Mouse (Mus musculus): Measurements from ENCODE around the gene Ttc23. TPM values are rescaled to one million over a fixed set of nuclear protein-coding genes. Genes with fewer than 3 reads are reported as not detected.

The Ttc23 gene
- polyA plus RNA-seq, 1 experiment from 2014 or later = 18.6 TPM

DNA sequence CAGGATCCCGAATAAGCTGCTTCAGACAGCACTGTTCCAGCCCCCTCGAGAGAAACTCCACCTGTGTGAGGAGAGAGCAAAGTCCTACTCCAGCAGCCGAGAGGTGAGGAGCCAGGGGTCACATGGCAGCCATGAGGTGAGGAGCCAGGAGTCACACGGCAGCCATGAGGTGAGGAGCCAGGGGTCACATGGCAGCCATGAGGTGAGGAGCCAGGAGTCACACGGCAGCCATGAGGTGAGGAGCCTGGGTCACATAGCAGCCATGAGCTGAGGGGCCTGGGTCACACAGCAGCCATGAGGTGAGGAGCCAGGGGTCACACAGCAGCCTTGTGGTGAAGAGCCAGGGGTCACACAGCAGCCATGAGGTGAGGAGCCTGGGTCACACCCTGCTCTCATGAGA is 15.2 kb downstream of the Ttc23 start:
- H3K27me3 ChIP-seq = no peaks in the 10 kb centered on the region
- CTCF ChIA-PET = interaction anchor here (1.2 to 1.5 kb wide), 3 partner anchors 10 to 102 kb away, joined by 3 to 4 read pairs (median 3); no protein-coding TSS in a partner anchor
- TF ChIP-seq CTCF (IDR thresholded peaks at IDR 0.05) = no peak
- no peak for DNase-seq (ENCODE audit: low read depth, low spot score)
- in situ Hi-C loops (cut with MboI; ENCODE audit: low pct_unique_long_range_greater_than_20kb) = loop anchor here (25.0 kb wide), 1 partner anchor 650 kb away; no protein-coding TSS in a partner anchor
- no peak for ATAC-seq
- POLR2A ChIA-PET = no interaction called here

DNA sequence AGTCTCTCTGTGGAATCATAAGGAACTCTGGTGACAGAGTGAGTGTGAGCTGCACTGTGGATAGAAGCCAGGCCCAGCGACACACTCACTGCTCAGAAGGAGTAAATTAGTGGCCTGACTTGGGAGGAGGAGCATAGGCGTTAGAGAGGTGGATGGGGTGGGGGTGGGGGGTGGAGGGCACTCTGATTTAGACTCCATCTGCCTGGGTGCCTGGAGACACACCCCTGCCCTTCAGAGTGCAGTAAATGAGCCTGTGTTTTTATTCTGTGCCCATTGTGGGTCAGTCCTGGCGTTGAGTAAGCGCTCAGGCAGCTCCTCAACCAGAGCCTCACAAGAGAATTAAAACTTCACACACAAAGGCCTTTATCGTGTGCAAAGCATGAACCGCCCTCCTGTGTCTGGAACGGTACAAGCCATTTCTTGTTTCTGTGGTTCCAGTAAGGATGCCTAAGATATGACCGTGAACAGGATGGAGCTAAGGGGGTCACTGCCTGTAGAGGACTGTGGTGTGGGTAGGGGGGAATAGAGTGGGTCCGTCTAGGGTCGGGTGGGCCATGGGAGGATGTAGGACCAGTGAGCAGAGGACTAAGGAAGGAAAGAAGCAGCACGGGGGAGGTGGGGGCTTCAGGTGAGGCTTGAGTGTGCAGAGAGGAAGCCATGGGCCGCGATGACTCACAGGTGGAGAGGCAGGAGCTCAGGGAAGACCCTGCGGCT is 16.9 kb downstream of the Ttc23 start:
- CTCF ChIA-PET = interaction anchor here (1.4 kb wide), 1 partner anchor 9 kb away, joined by 5 read pairs; no protein-coding TSS in a partner anchor
- DNase-seq (ENCODE audit: low read depth, low spot score) (no peak), ATAC-seq (no peak)
- TF ChIP-seq CTCF (IDR thresholded peaks at IDR 0.05) = no peak
- in situ Hi-C loops (cut with MboI; ENCODE audit: low pct_unique_long_range_greater_than_20kb) = loop anchor here (25.0 kb wide), 1 partner anchor 648 kb away; no protein-coding TSS in a partner anchor
- POLR2A ChIA-PET = interaction anchor here (0.5 to 1.4 kb wide), 2 partner anchors 39 to 1545 kb away, joined by 3 read pairs; no protein-coding TSS in a partner anchor
- no peaks in the 10 kb centered on the region for H3K27me3 ChIP-seq

DNA sequence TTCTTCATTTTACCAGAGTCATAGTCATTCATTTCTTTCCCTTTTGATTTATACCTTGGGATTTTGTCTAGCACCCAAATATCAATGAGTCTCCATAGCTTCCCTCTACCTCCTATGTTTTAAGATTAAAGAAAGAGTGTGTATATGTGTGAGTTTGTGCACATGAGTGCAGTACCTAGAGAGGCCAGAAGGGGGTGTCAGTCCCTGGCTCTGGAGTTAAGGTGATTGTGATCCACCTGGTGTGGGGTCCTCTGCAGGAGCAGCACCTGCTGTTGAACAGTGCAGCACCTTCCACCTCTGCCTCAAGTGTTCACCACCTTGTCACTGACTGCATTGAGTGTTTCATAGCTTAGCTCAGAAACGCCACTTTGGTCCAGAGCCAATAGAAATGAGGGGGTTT is 23.8 kb downstream of the Ttc23 start:
- no peak for TF ChIP-seq CTCF (IDR thresholded peaks at IDR 0.05)
- ATAC-seq (no peak), DNase-seq (ENCODE audit: low read depth, low spot score) (no peak)
- H3K27me3 ChIP-seq = no peaks in the 10 kb centered on the region
- in situ Hi-C loops (cut with MboI; ENCODE audit: low pct_unique_long_range_greater_than_20kb) = loop anchor here (25.0 kb wide), 1 partner anchor 641 kb away; no protein-coding TSS in a partner anchor
- POLR2A ChIA-PET = no interaction called here
- CTCF ChIA-PET = interaction anchor here (1.2 kb wide), 1 partner anchor 17 kb away, joined by 3 read pairs; no protein-coding TSS in a partner anchor

DNA sequence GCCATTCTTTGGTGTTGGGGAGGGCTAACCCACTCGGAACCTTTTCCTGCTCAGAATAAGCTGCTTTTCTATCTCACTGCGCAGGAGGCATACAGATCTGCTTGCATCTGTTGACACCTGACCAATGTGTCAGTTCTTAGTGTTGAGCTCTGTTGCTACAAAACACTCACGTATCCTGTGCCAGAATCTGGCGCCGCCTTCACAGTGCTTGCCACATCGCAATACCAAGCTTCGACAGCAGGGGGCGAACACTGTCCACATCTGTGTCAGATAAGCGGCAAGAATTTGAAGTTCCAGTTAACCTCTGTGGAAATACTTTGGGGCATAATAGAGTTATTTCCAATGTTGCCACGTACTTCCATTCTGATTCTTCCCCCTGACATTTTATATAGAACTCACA is 25.4 kb downstream of the Ttc23 start:
- TF ChIP-seq CTCF (IDR thresholded peaks at IDR 0.05) = peak; percentile 97
- in situ Hi-C loops (cut with MboI; ENCODE audit: low pct_unique_long_range_greater_than_20kb) = loop anchor here (25.0 kb wide), 1 partner anchor 640 kb away; no protein-coding TSS in a partner anchor
- peak; percentile 76 for DNase-seq (ENCODE audit: low read depth, low spot score)
- CTCF ChIA-PET = interaction anchor here (0.6 to 2.8 kb wide), 19 partner anchors 9 to 630 kb away, joined by 3 to 43 read pairs (median 3); partner anchors contain the start of gene Synm
- POLR2A ChIA-PET = interaction anchor here (1.6 kb wide), 1 partner anchor 87 kb away, joined by 6 read pairs; the partner anchor contains the start of gene Synm
- ATAC-seq = peak; percentile 84
- H3K27me3 ChIP-seq = no peaks in the 10 kb centered on the region

DNA sequence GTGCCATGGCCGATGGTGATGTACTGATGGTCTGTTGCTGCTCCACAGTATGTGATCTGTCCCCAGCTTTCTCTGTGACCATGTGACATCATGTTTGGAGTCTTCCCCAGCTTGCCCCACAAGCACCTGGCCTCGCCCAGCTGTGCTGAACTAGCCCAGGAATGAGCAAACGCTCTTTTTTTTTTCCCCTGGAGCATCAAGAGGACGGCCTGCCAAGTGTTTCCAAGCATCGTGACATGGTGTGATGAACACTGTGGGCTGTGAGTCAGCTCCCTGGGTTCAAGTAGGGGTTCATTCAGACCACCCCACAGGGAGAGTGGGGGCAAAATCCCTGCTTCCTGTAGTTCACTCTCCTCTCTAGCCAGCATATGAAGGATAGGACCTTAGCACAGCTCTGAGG is 26.4 kb downstream of the Ttc23 start:
- ATAC-seq (peak; percentile 82), DNase-seq (ENCODE audit: low read depth, low spot score) (peak; percentile 90)
- no peaks in the 10 kb centered on the region for H3K27me3 ChIP-seq
- in situ Hi-C loops (cut with MboI; ENCODE audit: low pct_unique_long_range_greater_than_20kb) = loop anchor here (25.0 kb wide), 1 partner anchor 639 kb away; no protein-coding TSS in a partner anchor
- no peak for TF ChIP-seq CTCF (IDR thresholded peaks at IDR 0.05)
- CTCF ChIA-PET = interaction anchor here (1.1 to 2.8 kb wide), 4 partner anchors 46 to 90 kb away, joined by 4 to 43 read pairs (median 8); partner anchors contain the start of gene Synm
- POLR2A ChIA-PET = interaction anchor here (1.6 kb wide), 1 partner anchor 86 kb away, joined by 6 read pairs; the partner anchor contains the start of gene Synm

DNA sequence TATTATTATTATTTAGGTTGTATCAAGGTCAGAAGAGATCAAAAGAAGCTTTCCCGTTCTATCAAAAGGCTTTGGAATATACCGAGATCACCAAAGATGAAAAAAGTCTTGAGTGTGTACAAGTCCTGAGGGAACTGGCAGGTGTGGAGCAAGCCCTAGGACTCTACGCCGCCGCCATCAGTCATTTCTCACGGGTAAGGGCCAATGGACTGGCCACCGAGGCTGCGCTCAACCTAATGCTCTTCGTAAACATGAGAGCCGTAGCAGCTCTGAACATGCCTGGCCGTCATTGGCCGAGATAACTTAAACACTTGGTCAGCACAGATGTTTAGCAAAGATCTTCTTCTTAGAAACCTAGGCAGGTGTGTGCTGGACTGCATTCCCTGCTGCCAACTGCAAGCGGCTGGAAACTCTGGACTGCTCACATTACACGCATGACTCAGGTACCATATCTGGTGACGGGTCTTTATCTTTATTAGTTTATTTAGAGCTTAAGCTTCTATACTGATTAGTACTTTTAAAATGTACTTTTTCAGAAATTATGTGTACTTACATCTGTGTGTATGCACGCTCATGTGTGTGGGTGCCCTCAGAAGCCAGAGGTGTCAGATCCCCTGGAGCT is 31.8 kb downstream of the Ttc23 start:
- no peaks in the 10 kb centered on the region for H3K27me3 ChIP-seq
- in situ Hi-C loops (cut with MboI; ENCODE audit: low pct_unique_long_range_greater_than_20kb) = loop anchor here (5.0 kb wide), 1 partner anchor 88 kb away; no protein-coding TSS in a partner anchor
- ATAC-seq (no peak), DNase-seq (ENCODE audit: low read depth, low spot score) (no peak)
- POLR2A ChIA-PET = no interaction called here
- CTCF ChIA-PET = interaction anchor here (1.1 to 1.6 kb wide), 2 partner anchors 8 to 80 kb away, joined by 3 to 6 read pairs; partner anchors contain the start of gene Synm
- TF ChIP-seq CTCF (IDR thresholded peaks at IDR 0.05) = no peak

DNA sequence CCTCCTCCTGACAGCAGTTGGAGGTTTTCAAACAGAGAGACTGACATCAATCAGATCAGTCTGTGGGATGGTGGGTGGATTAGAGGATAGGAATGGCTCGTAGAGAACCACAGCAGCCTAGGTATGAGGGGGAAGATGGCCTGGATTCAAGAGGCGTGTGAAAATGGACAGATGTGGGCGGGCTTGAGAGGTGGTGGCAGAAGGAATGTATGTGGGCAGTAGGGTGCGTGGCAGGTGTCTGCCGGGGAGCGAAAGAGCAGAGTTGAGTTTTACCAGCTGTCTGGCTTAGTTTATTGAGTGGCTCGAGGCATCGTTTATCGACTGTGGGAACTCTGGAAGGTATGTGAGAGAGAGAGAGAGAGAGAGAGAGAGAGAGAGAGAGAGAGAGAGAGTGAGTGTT is 33.9 kb downstream of the Ttc23 start:
- in situ Hi-C loops (cut with MboI; ENCODE audit: low pct_unique_long_range_greater_than_20kb) = no loop called here
- CTCF ChIA-PET = no interaction called here
- DNase-seq (ENCODE audit: low read depth, low spot score) (no peak), ATAC-seq (no peak)
- POLR2A ChIA-PET = interaction anchor here (0.8 kb wide), 1 partner anchor 11 kb away, joined by 3 read pairs; no protein-coding TSS in a partner anchor
- H3K27me3 ChIP-seq = no peaks in the 10 kb centered on the region
- no peak for TF ChIP-seq CTCF (IDR thresholded peaks at IDR 0.05)

DNA sequence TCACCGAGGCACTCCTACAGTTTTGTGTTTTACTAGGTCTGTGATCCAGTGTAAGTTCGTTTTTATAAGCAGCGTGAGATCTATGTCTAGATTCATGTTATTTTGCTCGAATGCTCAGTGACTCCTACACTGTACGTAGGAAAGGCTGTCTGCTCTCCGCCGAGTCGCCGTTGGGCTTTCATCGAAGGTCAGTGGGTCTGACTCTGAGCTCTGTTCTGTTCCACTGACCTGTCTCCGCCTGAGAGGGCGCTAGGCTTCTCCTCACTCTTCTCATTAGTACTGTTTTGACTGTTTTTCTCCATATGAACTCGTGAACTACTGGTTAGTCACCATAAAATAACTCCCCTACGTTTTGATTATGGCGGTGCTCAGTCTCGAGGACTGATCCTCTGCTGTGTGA is 35.8 kb downstream of the Ttc23 start:
- in situ Hi-C loops (cut with MboI; ENCODE audit: low pct_unique_long_range_greater_than_20kb) = no loop called here
- no peak for DNase-seq (ENCODE audit: low read depth, low spot score)
- ATAC-seq = no peak
- no peak for TF ChIP-seq CTCF (IDR thresholded peaks at IDR 0.05)
- no peaks in the 10 kb centered on the region for H3K27me3 ChIP-seq
- POLR2A ChIA-PET = no interaction called here
- CTCF ChIA-PET = interaction anchor here (2.1 kb wide), 1 partner anchor 76 kb away, joined by 7 read pairs; the partner anchor contains the start of gene Synm

DNA sequence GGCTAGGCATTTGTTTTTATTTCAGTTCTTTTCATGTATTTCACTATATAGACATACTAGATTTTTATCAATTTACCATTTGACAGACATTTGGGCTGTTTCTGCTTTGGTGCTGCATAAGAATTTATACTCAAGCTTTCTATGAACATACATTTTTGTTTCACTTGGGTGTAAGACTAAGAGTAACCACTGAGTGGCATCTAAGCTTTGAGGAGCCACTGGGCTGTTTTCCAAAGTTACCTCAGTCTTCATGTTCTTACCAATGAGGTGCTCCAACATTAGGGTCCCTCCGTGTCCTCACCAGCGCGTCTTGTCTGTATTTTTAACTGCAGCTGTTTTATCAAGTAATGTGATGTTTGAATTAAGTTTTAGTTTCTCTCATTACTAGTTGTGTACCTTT is 39.3 kb downstream of the Ttc23 start:
- POLR2A ChIA-PET = interaction anchor here (0.7 to 1.4 kb wide), 3 partner anchors 13 to 72 kb away, joined by 3 read pairs; no protein-coding TSS in a partner anchor
- no peak for TF ChIP-seq CTCF (IDR thresholded peaks at IDR 0.05)
- CTCF ChIA-PET = interaction anchor here (0.7 to 3.2 kb wide), 10 partner anchors 7 to 73 kb away, joined by 3 to 14 read pairs (median 3); partner anchors contain the start of gene Synm
- ATAC-seq = no peak
- H3K27me3 ChIP-seq = no peaks in the 10 kb centered on the region
- DNase-seq (ENCODE audit: low read depth, low spot score) = no peak
- in situ Hi-C loops (cut with MboI; ENCODE audit: low pct_unique_long_range_greater_than_20kb) = no loop called here

DNA sequence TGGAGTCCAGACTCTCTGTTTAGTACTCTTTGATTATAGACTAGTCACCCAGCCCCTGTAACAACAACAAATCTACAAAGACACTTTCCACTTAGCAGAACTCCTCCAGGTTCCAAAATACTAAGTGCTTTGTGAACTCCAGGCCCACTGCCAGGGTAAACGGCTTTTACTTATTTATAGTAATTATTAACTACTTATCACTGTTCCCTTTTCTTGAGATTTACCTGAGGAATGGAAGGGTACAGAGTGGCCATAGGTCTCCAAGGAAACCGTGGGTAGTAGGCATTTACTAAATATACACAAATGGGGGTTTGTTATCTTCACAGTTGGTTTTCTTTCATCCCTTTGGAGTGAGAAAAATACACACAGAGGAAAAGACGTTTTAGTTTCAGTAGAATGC is 41.1 kb downstream of the Ttc23 start:
- DNase-seq (ENCODE audit: low read depth, low spot score) (no peak), ATAC-seq (no peak)
- in situ Hi-C loops (cut with MboI; ENCODE audit: low pct_unique_long_range_greater_than_20kb) = no loop called here
- POLR2A ChIA-PET = no interaction called here
- CTCF ChIA-PET = interaction anchor here (1.4 to 3.2 kb wide), 3 partner anchors 16 to 71 kb away, joined by 3 to 14 read pairs (median 5); partner anchors contain the start of gene Synm
- no peak for TF ChIP-seq CTCF (IDR thresholded peaks at IDR 0.05)
- H3K27me3 ChIP-seq = no peaks in the 10 kb centered on the region

Data from Patski (cell line).